Mouse (Mus musculus): ENCODE measurements around the gene Kcnc3.

GRCm38 (mm10) chr7:44552141-44552908 is 38.1 kb upstream of the Kcnc3 start:
- no peak for TF ChIP-seq CTCF (IDR thresholded peaks at IDR 0.05; ENCODE audit: extremely low read depth, insufficient read depth, low read length)
- no peak for TF ChIP-seq POLR2A (IDR thresholded peaks at IDR 0.05; ENCODE audit: extremely low read depth, insufficient read depth, low read length)
